Mouse (Mus musculus): ENCODE data around the gene Enho. TPM values are rescaled to one million over a fixed set of nuclear protein-coding genes. Genes with fewer than 3 reads are reported as not detected.

Enho gene
- polyA plus RNA-seq, 1 experiment from 2014 or later = 13.6 TPM

GRCm38 (mm10) chr4:41677006-41677629 is 37.0 kb upstream of the Enho start:
- Histone ChIP-seq H3K4me2 (replicated peaks) (no peak overlapping the region), H3K27me3 (peaks cover 97% of the 10 kb centered on the region), H3K9ac (no peak overlapping the region; the same call in 1 of the 2 replicates), H3K4me1 (peaks cover 41% of the 10 kb centered on the region), H3K27ac (no peak overlapping the region), H3K4me3 (no peak overlapping the region), H3K9me3 (no peaks in the 10 kb centered on the region), H3K36me3 (no peaks in the 10 kb centered on the region)
- ATAC-seq (ENCODE audit: low FRiP score, low read depth) = 0 out of 2 replicates have a peak, but pooled peaks have one; percentile 26
- 38% methylated on average over 13 of the region's 13 CpGs for WGBS

DNA sequence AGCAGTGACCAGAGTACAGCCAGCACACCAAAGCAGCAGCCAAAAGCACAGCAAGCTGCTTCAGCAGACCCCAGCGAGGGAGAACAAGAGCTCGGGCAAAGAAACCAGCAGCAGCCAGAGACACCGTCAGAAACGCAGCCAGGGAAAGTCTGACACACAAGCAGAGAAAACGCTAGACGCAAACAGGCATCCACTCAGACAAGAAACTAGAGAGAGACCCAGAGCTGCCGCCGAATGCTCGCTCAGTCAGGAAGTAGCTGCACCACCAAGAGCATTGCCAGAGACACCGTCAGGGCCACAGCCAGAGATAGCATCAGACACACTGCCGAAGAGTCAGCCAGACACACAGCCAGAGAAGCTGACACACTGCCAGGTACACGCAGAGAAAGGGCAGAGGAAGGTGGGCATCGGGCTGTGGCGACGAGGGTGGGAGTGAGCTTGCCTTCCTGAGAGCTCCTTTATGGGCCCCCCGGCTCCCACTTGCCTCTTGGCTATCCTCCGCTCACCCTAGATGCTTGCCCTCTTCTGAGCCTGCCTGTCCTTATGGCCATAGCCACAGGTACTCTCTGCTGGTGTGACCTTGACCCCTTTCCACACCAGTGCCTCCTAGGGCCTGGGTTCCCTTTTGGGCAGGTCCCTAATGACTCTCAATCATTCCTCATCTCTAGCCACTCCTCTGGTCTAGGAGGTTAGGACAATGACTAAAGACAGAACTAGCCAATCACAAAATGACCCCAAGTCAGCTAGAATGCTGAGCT is 36.3 kb upstream of the Enho start:
- H3K27me3 ChIP-seq = peaks cover 99% of the 10 kb centered on the region
- 57% methylated on average over 17 of the region's 17 CpGs for WGBS

GRCm38 (mm10) chr4:41673186-41673585 is 33.1 kb upstream of the Enho start:
- no peaks in the 10 kb centered on the region for H3K36me3 ChIP-seq
- peaks cover 100% of the 10 kb centered on the region for H3K27me3 ChIP-seq
- no peak for ATAC-seq (ENCODE audit: low FRiP score, low read depth)
- no peak overlapping the region for H3K4me2 ChIP-seq (replicated peaks)
- no peak overlapping the region for H3K27ac ChIP-seq
- H3K4me3 ChIP-seq = no peak overlapping the region
- H3K9ac ChIP-seq = no peak overlapping the region
- 61% methylated on average over 19 of the region's 19 CpGs for WGBS
- H3K9me3 ChIP-seq = no peaks in the 10 kb centered on the region
- peaks cover 42% of the 10 kb centered on the region for H3K4me1 ChIP-seq

More for the DNA sequence above, 36.3 kb upstream of the Enho start:
- Histone ChIP-seq H3K36me3 (no peaks in the 10 kb centered on the region), H3K4me2 (replicated peaks) (no peak overlapping the region), H3K27ac (no peak overlapping the region), H3K9ac (no peak overlapping the region; the same call in 1 of the 2 replicates), H3K4me1 (peaks cover 48% of the 10 kb centered on the region), H3K9me3 (no peaks in the 10 kb centered on the region), H3K4me3 (no peak overlapping the region)
- ATAC-seq (ENCODE audit: low FRiP score, low read depth) = no peak

- Histone ChIP-seq H3K36me3 (no peaks in the 10 kb centered on the region), H3K9ac (no peak overlapping the region), H3K27ac (no peak overlapping the region), H3K4me2 (replicated peaks) (peak overlapping the region; percentile 32; the same call in 1 of the 2 replicates), H3K9me3 (no peaks in the 10 kb centered on the region), H3K4me1 (peaks cover 41% of the 10 kb centered on the region), H3K4me3 (no peak overlapping the region), H3K27me3 (peaks cover 100% of the 10 kb centered on the region)
- no peak for ATAC-seq (ENCODE audit: low FRiP score, low read depth)
- 23% methylated on average over 8 of the region's 8 CpGs for WGBS
These were observed 32.4 kb upstream of the Enho start for GRCm38 (mm10) chr4:41672522-41672963.

DNA sequence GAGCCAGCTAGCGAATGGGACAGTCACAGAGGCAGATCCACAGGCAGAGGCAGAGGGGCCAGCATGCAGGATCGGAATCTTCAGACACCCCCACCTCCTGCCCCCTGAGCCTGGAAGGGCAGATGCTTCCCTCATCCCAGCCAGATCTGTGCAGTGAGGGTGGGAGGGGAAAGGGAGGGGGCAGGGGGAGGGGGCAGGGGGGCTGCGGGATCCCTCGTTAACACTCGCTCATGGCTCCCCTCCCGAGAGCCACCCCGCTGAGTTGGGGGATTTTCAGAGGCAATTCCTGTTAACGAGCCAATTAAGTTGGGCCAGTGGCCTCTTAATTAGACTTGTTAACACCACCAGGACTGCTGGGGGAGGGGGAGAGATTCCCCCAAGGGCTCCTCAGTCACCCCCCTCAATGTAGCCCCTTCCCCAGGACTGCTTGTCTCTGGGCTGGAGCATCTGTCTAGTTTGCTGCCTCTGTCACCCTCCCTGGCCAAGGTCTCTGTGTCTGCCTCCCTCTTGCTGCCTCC is 31.9 kb upstream of the Enho start:
- 1% methylated on average over 5 of the region's 8 CpGs for WGBS
- H3K9me3 ChIP-seq = no peaks in the 10 kb centered on the region
- H3K9ac ChIP-seq = peak overlapping the region; percentile 51; the same call in 1 of the 2 replicates
- H3K27ac ChIP-seq = no peak overlapping the region
- ATAC-seq (ENCODE audit: low FRiP score, low read depth) = peak; percentile 30; the same call in 1 of the 2 replicates
- peak overlapping the region; percentile 32 for H3K4me2 ChIP-seq (replicated peaks)
- peaks cover 100% of the 10 kb centered on the region for H3K27me3 ChIP-seq
- peaks cover 35% of the 10 kb centered on the region for H3K4me1 ChIP-seq
- H3K4me3 ChIP-seq = no peak overlapping the region
- no peaks in the 10 kb centered on the region for H3K36me3 ChIP-seq

DNA sequence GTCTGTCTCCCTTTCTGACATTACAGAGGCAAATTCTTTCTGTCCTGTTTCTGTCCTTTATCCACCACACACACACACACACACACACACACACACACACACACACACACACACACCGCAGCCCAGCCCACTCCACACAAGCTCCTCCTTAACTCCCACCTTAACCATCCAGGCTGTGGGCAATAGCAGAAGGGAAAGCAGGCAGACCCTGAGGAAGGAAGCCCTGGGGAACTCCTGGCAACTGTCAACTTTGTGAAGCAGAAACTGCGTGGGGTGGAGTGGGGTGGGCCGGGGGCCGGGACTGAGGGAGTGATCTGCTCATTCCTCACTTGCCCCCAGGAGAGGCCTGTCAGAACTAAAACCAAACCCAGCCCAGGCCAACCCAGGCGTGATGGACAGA is 31.4 kb upstream of the Enho start:
- Histone ChIP-seq H3K9ac (peak overlapping the region; percentile 51; the same call in 1 of the 2 replicates), H3K4me1 (peaks cover 30% of the 10 kb centered on the region), H3K4me2 (replicated peaks) (peak overlapping the region; percentile 32), H3K9me3 (no peaks in the 10 kb centered on the region), H3K4me3 (no peak overlapping the region), H3K27me3 (peaks cover 100% of the 10 kb centered on the region), H3K27ac (no peak overlapping the region), H3K36me3 (no peaks in the 10 kb centered on the region)
- ATAC-seq (ENCODE audit: low FRiP score, low read depth) = no peak; the same call in 1 of the 2 replicates
- WGBS = 31% methylated on average over 5 of the region's 5 CpGs

DNA sequence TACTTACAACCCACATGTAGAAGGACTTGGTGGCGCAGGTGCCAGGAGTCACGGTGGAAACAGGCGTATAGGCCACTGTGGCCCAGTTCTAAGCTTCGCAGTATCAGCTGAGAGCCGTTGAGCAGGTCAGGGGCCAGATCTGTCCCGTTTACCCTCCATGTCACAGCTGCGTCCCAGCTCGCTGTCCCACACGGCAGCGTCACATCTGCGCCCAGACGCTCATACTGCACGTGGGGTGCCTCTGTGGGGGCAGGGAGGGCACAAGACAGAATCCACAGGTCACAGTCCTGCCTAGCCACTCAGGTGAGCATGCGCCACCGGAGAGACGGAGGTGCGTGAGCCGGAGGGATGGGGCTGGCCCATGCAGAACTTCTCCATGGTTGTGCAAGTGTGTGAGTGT is 30.7 kb upstream of the Enho start:
- Histone ChIP-seq H3K9ac (no peak overlapping the region), H3K4me3 (no peak overlapping the region), H3K27me3 (peaks cover 98% of the 10 kb centered on the region), H3K9me3 (no peaks in the 10 kb centered on the region), H3K36me3 (no peaks in the 10 kb centered on the region), H3K4me1 (peaks cover 24% of the 10 kb centered on the region), H3K27ac (no peak overlapping the region), H3K4me2 (replicated peaks) (no peak overlapping the region)
- WGBS = 84% methylated on average over 18 of the region's 18 CpGs
- ATAC-seq (ENCODE audit: low FRiP score, low read depth) = no peak

DNA sequence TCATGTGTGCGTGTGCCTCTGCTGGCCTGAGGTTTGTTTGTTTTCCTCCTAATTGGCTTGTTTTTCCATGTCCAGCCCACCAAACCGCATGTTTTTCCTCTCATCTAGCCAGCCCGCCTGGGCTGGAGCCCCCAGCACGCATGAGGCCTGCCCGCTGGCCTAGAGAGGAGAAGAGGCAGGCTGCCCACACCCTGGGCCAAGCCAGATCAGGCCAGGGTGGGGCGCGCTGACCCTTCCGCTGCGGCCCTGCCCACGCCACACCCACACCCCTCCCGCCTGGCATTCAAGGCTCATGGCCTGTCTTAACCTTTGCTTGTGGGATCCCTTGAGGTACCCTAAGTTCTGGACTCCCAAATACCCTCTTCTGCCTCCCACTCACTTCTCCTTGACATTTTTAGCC is 26.5 kb upstream of the Enho start:
- no peaks in the 10 kb centered on the region for H3K9me3 ChIP-seq
- WGBS = 79% methylated on average over 11 of the region's 11 CpGs
- no peak overlapping the region for H3K27ac ChIP-seq
- H3K4me1 ChIP-seq = peaks cover 50% of the 10 kb centered on the region
- no peak overlapping the region for H3K9ac ChIP-seq
- peaks cover 98% of the 10 kb centered on the region for H3K27me3 ChIP-seq
- H3K4me2 ChIP-seq (replicated peaks) = no peak overlapping the region
- no peak overlapping the region for H3K4me3 ChIP-seq
- H3K36me3 ChIP-seq = no peaks in the 10 kb centered on the region
- no peak for ATAC-seq (ENCODE audit: low FRiP score, low read depth)

DNA sequence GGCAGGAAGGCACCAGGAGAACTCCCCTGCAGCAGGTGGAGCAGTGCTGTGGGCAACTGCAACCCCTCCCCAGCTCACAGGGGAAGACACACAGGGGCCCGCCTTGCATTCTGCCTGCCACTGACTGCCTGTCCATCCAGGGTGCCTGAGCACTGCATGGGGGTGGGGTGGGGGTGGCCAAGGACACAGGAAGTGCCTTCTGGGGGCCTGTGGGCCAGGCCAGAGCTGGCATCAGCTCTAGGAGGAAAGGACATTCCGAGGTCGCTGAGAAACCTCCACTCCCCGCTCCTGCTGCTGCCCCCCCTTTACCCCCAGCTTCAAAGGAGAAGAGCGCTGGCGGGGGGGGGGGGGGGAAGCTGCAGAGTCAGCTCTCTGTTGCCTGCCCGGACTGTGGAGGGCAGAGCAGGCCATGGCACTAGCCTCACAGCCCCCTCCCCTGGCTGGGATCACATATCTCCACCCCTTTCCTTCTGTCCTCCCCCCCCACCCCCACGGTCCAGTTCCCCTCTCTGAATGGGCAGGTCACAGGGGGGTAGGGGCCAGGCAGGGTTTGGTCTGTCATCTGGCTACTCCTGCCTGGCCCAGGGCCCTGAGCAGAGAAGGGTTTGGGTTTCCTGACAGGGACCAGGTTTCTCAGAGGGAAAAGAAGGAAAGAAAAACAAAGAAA is 25.0 kb upstream of the Enho start:
- H3K27me3 ChIP-seq = peaks cover 93% of the 10 kb centered on the region
- H3K9ac ChIP-seq = peak overlapping the region; percentile 4
- peaks cover 57% of the 10 kb centered on the region for H3K4me1 ChIP-seq

GRCm38 (mm10) chr4:41664533-41664932 is 24.4 kb upstream of the Enho start:
- H3K27ac ChIP-seq = no peak overlapping the region
- no peaks in the 10 kb centered on the region for H3K9me3 ChIP-seq
- H3K9ac ChIP-seq = peak overlapping the region; percentile 4; the same call in 1 of the 2 replicates
- no peak overlapping the region for H3K4me3 ChIP-seq
- ATAC-seq (ENCODE audit: low FRiP score, low read depth) = no peak
- no peak overlapping the region for H3K4me2 ChIP-seq (replicated peaks)
- H3K27me3 ChIP-seq = peaks cover 93% of the 10 kb centered on the region
- WGBS = 23% methylated on average over 7 of the region's 7 CpGs
- no peaks in the 10 kb centered on the region for H3K36me3 ChIP-seq
- peaks cover 63% of the 10 kb centered on the region for H3K4me1 ChIP-seq

More for the DNA sequence above, 25.0 kb upstream of the Enho start:
- H3K4me3 ChIP-seq = no peak overlapping the region
- no peak overlapping the region for H3K4me2 ChIP-seq (replicated peaks)
- H3K9me3 ChIP-seq = no peaks in the 10 kb centered on the region
- 1% methylated on average over 6 of the region's 8 CpGs for WGBS
- H3K27ac ChIP-seq = no peak overlapping the region
- H3K36me3 ChIP-seq = no peaks in the 10 kb centered on the region
- no peak for ATAC-seq (ENCODE audit: low FRiP score, low read depth)

GRCm38 (mm10) chr4:41663614-41664013 is 23.5 kb upstream of the Enho start:
- Histone ChIP-seq H3K4me1 (peaks cover 72% of the 10 kb centered on the region), H3K4me3 (no peak overlapping the region), H3K27ac (no peak overlapping the region), H3K9me3 (no peaks in the 10 kb centered on the region), H3K27me3 (peaks cover 92% of the 10 kb centered on the region), H3K9ac (no peak overlapping the region), H3K36me3 (no peaks in the 10 kb centered on the region), H3K4me2 (replicated peaks) (0 out of 2 replicates have a peak overlapping the region, but pooled peaks have one; percentile 4)
- WGBS = 7% methylated on average over 9 of the region's 9 CpGs
- ATAC-seq (ENCODE audit: low FRiP score, low read depth) = no peak

GRCm38 (mm10) chr4:41662723-41663122 is 22.6 kb upstream of the Enho start:
- Histone ChIP-seq H3K4me2 (replicated peaks) (no peak overlapping the region), H3K27ac (no peak overlapping the region), H3K36me3 (no peaks in the 10 kb centered on the region), H3K27me3 (peaks cover 91% of the 10 kb centered on the region), H3K4me3 (no peak overlapping the region), H3K9ac (no peak overlapping the region), H3K4me1 (peaks cover 81% of the 10 kb centered on the region), H3K9me3 (no peaks in the 10 kb centered on the region)
- 27% methylated on average over 11 of the region's 11 CpGs for WGBS
- ATAC-seq (ENCODE audit: low FRiP score, low read depth) = no peak
